Mouse (Mus musculus) stomach, embryonic 16.5 days (tissue): Measurements from ENCODE around the gene Slc17a9. TPM values are rescaled to one million over a fixed set of nuclear protein-coding genes. Genes with fewer than 3 reads are reported as not detected.
A peak's percentile ranks its signal among the peaks of the same experiment; 100 is the strongest.

ENCODE experiments used
- ATAC-seq: fragments of 200-750 bp; cut with Nextera tagmentation; 2 replicates; pipeline ENCODE4 v1.8.0; 2017; ENCODE audit warnings: moderate number of reproducible peaks, moderate TSS enrichment; ENCODE audit not compliant: insufficient read depth, low FRiP score
- H3K27ac ChIP-seq: fragments of 300-500 bp; sonication (generic); 2 replicates; pipeline ENCODE4 v1.5.1; 2014; ENCODE audit warnings: low read length
- H3K27me3 ChIP-seq: fragments of 300-500 bp; sonication (generic); 2 replicates; pipeline ENCODE4 v1.6.1; 2014; ENCODE audit warnings: low read length, control low read depth, mixed read lengths; ENCODE audit not compliant: control insufficient read depth, insufficient read depth
- H3K36me3 ChIP-seq: fragments of 300-500 bp; sonication (generic); 2 replicates; pipeline ENCODE4 v1.6.1; 2014; ENCODE audit warnings: low read length; ENCODE audit not compliant: control insufficient read depth, insufficient read depth
- H3K4me1 ChIP-seq: fragments of 300-500 bp; sonication (generic); 2 replicates; pipeline ENCODE4 v1.6.1; 2014; ENCODE audit warnings: low read length, control low read depth, mixed read lengths; ENCODE audit not compliant: control insufficient read depth, insufficient read depth
- H3K4me2 ChIP-seq: fragments of 300-500 bp; sonication (generic); 2 replicates; pipeline ENCODE4 v1.6.1; 2014; ENCODE audit warnings: low read depth, low read length, mixed read lengths
- H3K4me3 ChIP-seq: fragments of 300-500 bp; sonication (generic); replicated peaks from 2 replicates; pipeline ENCODE4 v1.5.1; 2014; ENCODE audit warnings: mild to moderate bottlenecking, low read length
- H3K9ac ChIP-seq: fragments of 300-500 bp; sonication (generic); 2 replicates; pipeline ENCODE4 v1.6.1; 2014; ENCODE audit warnings: low read length
- H3K9me3 ChIP-seq: fragments of 300-500 bp; sonication (generic); replicated peaks from 2 replicates; pipeline ENCODE4 v1.6.1; 2016; ENCODE audit warnings: low read length, control low read depth; ENCODE audit not compliant: control insufficient read depth
- WGBS: fragments of 180-500 bp; shearing (Covaris S2); extraction: QIAGEN DNeasy Blood & Tissue Kit; methylation state at CpG from one replicate; pipeline ENCODE4 v1.1.7; 2014; 5-methylcytosine and 5-hydroxymethylcytosine counted together
- polyA plus RNA-seq: library from polyadenylated mRNA; unstranded; fragments of >200 nt; fragmentation: Nextera tagmentation; extraction: Ambion mirVana; gene quantifications from 2 replicates; pipeline ENCODE4 v1.2.1, GENCODE M21; 2015

Gene Slc17a9
- 4.9 and 5.1 TPM in 2 replicates for polyA plus RNA-seq

- Histone ChIP-seq H3K9ac (peak within 1 kb of the TSS; percentile 65), H3K36me3 (peaks cover 10% of the 10 kb centered on the region; the same call in 1 of the 2 replicates), H3K4me1 (peaks cover 16% of the 10 kb centered on the region), H3K4me2 (peak within 1 kb of the TSS; percentile 65), H3K27ac (peak within 1 kb of the TSS; percentile 62), H3K4me3 (peak within 1 kb of the TSS; percentile 37), H3K9me3 (no peaks in the 10 kb centered on the region), H3K27me3 (no peaks in the 10 kb centered on the region)
- ATAC-seq = peak; percentile 92
- whole genome bisulfite sequencing = 4% methylated on average over 18 of the region's 18 CpGs
Observed at GRCm38 (mm10) chr2:180724585-180725413, at the start of gene Slc17a9. Gene Slc17a9 (plus strand): TSS chr2:180725263.

DNA sequence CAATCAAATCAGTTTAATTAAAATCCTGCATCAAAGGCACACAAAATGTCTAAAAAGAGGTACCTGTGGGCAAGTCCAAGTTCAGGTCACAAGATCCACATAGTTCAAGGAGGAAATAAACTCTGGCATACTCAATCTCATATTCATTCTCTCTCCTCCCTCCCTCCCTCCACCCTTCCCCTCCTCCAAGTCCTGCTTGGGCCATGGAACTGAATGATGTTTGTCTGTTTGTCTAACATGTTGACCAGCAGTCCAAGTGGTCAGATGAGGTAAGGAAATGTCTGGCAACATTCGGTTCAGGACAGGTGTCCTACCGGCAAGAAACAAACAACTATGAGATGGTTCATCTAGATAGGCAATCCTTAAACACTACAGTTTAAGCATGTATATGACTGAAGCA, 48.4 kb upstream of the Slc17a9 start:
- H3K4me1 ChIP-seq = no peaks in the 10 kb centered on the region
- 86% methylated on average over 2 of the region's 2 CpGs for WGBS
- H3K4me3 ChIP-seq = no peak overlapping the region
- H3K36me3 ChIP-seq = peaks cover 2% of the 10 kb centered on the region; the same call in 1 of the 2 replicates
- H3K4me2 ChIP-seq = no peak overlapping the region
- no peaks in the 10 kb centered on the region for H3K9me3 ChIP-seq
- H3K27ac ChIP-seq = no peak overlapping the region
- H3K9ac ChIP-seq = no peak overlapping the region
- ATAC-seq = no peak
- H3K27me3 ChIP-seq = no peaks in the 10 kb centered on the region

GRCm38 (mm10) chr2:180678609-180679140, 46.4 kb upstream of the Slc17a9 start:
- Histone ChIP-seq H3K4me1 (no peaks in the 10 kb centered on the region), H3K27ac (no peak overlapping the region), H3K27me3 (no peaks in the 10 kb centered on the region), H3K4me3 (no peak overlapping the region), H3K9me3 (no peaks in the 10 kb centered on the region), H3K4me2 (no peak overlapping the region), H3K9ac (no peak overlapping the region), H3K36me3 (peaks cover 15% of the 10 kb centered on the region)
- ATAC-seq = peak; percentile 64; the same call in 1 of the 2 replicates
- WGBS = 25% methylated on average over 4 of the region's 4 CpGs

GRCm38 (mm10) chr2:180681225-180681624, 43.8 kb upstream of the Slc17a9 start:
- Histone ChIP-seq H3K9me3 (no peaks in the 10 kb centered on the region), H3K27me3 (no peaks in the 10 kb centered on the region), H3K9ac (no peak overlapping the region), H3K27ac (no peak overlapping the region), H3K4me2 (no peak overlapping the region), H3K36me3 (peaks cover 21% of the 10 kb centered on the region), H3K4me1 (no peaks in the 10 kb centered on the region), H3K4me3 (no peak overlapping the region)
- no peak for ATAC-seq
- WGBS = 62% methylated on average over 2 of the region's 2 CpGs

DNA sequence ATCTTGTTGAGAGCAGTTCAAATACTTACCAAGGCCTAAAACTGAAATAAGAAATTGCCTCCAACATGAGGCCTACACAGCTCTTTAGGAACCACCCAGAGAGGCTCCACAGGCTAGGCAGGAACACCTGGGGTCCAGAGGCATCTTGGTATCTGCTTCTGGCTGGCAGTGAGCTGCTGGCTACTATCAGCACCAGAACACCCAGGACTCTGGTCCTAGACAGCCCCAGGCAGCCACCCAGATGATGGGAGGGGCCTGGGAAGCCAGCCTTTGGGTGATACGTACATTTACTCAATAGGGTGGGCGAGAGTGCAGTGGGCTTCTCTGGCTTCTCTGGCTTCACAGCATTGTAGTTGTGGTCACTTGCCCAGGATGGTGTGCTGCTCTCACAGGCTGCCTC, 41.5 kb upstream of the Slc17a9 start:
- ATAC-seq = no peak
- Histone ChIP-seq H3K9me3 (no peaks in the 10 kb centered on the region), H3K4me2 (no peak overlapping the region), H3K9ac (no peak overlapping the region), H3K27me3 (no peaks in the 10 kb centered on the region), H3K27ac (no peak overlapping the region), H3K4me3 (no peak overlapping the region), H3K36me3 (peaks cover 25% of the 10 kb centered on the region), H3K4me1 (no peaks in the 10 kb centered on the region)
- WGBS = 87% methylated on average over 2 of the region's 2 CpGs

DNA sequence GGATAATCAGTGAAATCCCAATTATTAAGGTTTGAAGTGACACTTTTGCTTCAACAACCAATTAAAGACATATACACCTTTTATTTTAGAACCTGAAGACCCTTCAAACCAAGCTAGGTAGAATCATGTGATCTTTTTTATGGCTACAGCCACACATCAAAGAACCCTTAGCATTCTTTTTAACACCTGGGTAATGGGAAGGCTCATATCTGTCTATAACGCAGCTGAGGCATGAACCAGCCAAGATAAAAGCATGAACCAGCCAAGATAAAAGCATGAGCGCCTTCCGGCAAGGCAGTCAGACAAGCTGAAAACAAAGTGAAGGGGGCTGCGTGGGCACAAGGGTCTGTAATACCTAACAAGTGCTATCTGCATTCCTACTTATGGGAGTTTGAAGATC, 41.0 kb upstream of the Slc17a9 start:
- WGBS = 78% methylated on average over 4 of the region's 4 CpGs
- ATAC-seq = no peak
- H3K4me1 ChIP-seq = no peaks in the 10 kb centered on the region
- H3K27me3 ChIP-seq = no peaks in the 10 kb centered on the region
- H3K27ac ChIP-seq = no peak overlapping the region
- no peak overlapping the region for H3K9ac ChIP-seq
- no peaks in the 10 kb centered on the region for H3K9me3 ChIP-seq
- H3K4me3 ChIP-seq = no peak overlapping the region
- no peak overlapping the region for H3K4me2 ChIP-seq
- H3K36me3 ChIP-seq = peaks cover 25% of the 10 kb centered on the region

GRCm38 (mm10) chr2:180689841-180690240, 35.2 kb upstream of the Slc17a9 start:
- Histone ChIP-seq H3K4me2 (no peak overlapping the region), H3K27me3 (no peaks in the 10 kb centered on the region), H3K36me3 (peaks cover 9% of the 10 kb centered on the region; the same call in 1 of the 2 replicates), H3K4me3 (no peak overlapping the region), H3K27ac (no peak overlapping the region), H3K9ac (no peak overlapping the region), H3K4me1 (0 out of 2 replicates have a peak, but pooled peaks cover 7% of the 10 kb centered on the region), H3K9me3 (no peaks in the 10 kb centered on the region)
- no peak for ATAC-seq
- WGBS = 83% methylated on average over 5 of the region's 5 CpGs

DNA sequence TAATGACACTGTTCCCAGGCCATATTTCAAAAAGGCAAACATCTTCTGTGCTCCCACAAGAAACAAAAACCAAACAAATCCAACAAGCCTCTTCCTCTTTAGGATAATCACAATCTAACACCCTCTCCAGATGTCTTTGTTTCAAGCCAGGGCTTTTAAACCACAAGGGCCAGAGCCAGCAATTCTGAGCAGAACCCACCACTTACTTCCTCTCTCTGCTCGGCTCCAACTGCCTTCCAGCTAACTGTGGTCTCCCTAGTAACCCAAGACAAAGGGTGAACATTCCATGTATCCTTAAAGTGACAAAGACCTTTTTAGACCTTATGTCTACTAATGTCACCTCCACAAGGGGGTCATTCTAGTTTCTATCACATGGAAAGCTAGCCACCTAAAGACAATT, 32.4 kb upstream of the Slc17a9 start:
- no peak overlapping the region for H3K9ac ChIP-seq
- 3% methylated on average over 1 of the region's 1 CpGs for WGBS
- 0 out of 2 replicates have a peak, but pooled peaks cover 11% of the 10 kb centered on the region for H3K4me1 ChIP-seq
- H3K4me2 ChIP-seq = no peak overlapping the region
- no peaks in the 10 kb centered on the region for H3K9me3 ChIP-seq
- H3K4me3 ChIP-seq = no peak overlapping the region
- no peak for ATAC-seq
- no peaks in the 10 kb centered on the region for H3K27me3 ChIP-seq
- H3K27ac ChIP-seq = no peak overlapping the region
- H3K36me3 ChIP-seq = peaks cover 9% of the 10 kb centered on the region; the same call in 1 of the 2 replicates

DNA sequence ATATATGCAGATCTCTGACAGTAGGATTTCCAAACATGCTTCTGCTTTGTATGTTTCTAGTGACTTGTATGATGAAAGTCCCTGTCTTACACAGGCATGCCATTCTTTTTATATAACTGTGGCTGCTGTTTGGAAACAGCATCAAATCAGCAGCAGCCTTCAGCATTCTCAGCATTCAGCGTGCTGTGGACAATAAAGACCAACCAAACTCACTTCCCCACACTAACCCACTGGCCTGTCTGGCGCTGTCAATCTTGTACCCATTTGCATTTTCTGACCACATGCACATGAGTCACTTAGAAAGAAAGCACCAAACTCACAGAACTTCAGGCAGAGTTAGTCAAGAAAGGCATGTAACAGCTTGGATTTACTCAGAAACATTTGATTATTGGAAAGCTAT, 29.9 kb upstream of the Slc17a9 start:
- Histone ChIP-seq H3K4me1 (peaks cover 23% of the 10 kb centered on the region; the same call in 1 of the 2 replicates), H3K27me3 (no peaks in the 10 kb centered on the region), H3K9me3 (no peaks in the 10 kb centered on the region), H3K4me2 (no peak overlapping the region), H3K4me3 (no peak overlapping the region), H3K27ac (no peak overlapping the region), H3K9ac (no peak overlapping the region), H3K36me3 (no peaks in the 10 kb centered on the region)
- 76% methylated on average over 2 of the region's 2 CpGs for WGBS
- no peak for ATAC-seq
